Mouse (Mus musculus) lung, embryonic 16.5 days (tissue): ENCODE data around the gene Uxt. TPM values are rescaled to one million over a fixed set of nuclear protein-coding genes. Genes with fewer than 3 reads are reported as not detected.
A peak's percentile ranks its signal among the peaks of the same experiment; 100 is the strongest.

Source experiments
- ATAC-seq: fragments of 200-750 bp; cut with Nextera tagmentation; 2 replicates; pipeline ENCODE4 v1.8.0; 2017; ENCODE audit warnings: low read depth, mild to moderate bottlenecking, moderate library complexity
- H3K27ac ChIP-seq: fragments of 300-500 bp; sonication (generic); 2 replicates; pipeline ENCODE4 v1.5.1; 2014; ENCODE audit warnings: mild to moderate bottlenecking, control low read depth, low read length
- H3K27me3 ChIP-seq: fragments of 300-500 bp; sonication (generic); 2 replicates; pipeline ENCODE4 v1.6.1; 2014; ENCODE audit warnings: low read depth, low read length, mixed read lengths; ENCODE audit not compliant: control insufficient read depth, insufficient read depth
- H3K36me3 ChIP-seq: fragments of 300-500 bp; sonication (generic); 2 replicates; pipeline ENCODE4 v1.6.1; 2014; ENCODE audit warnings: low read length; ENCODE audit not compliant: control insufficient read depth, insufficient read depth
- H3K4me1 ChIP-seq: fragments of 300-500 bp; sonication (generic); replicated peaks from 2 replicates; pipeline ENCODE4 v1.6.1; 2014; ENCODE audit warnings: low read length, mixed read lengths; ENCODE audit not compliant: control insufficient read depth, insufficient read depth
- H3K4me2 ChIP-seq: fragments of 300-500 bp; sonication (generic); 2 replicates; pipeline ENCODE4 v1.6.1; 2014; ENCODE audit warnings: low read depth, low read length, control low read depth
- H3K4me3 ChIP-seq: fragments of 300-500 bp; sonication (generic); 2 replicates; pipeline ENCODE4 v1.5.1; 2014; ENCODE audit warnings: mild to moderate bottlenecking, low read length, control low read depth
- H3K9ac ChIP-seq: fragments of 300-500 bp; sonication (generic); 2 replicates; pipeline ENCODE4 v1.6.1; 2014; ENCODE audit warnings: low read length, control low read depth
- H3K9me3 ChIP-seq: fragments of 300-500 bp; sonication (generic); 2 replicates; pipeline ENCODE4 v1.6.1; 2016; ENCODE audit warnings: low read length; ENCODE audit not compliant: control insufficient read depth
- WGBS: fragments of 180-500 bp; shearing (Covaris S2); extraction: QIAGEN DNeasy Blood & Tissue Kit; methylation state at CpG from one replicate; pipeline ENCODE4 v1.1.7; 2014; 5-methylcytosine and 5-hydroxymethylcytosine counted together
- polyA plus RNA-seq: library from polyadenylated mRNA; unstranded; fragments of >200 nt; fragmentation: Nextera tagmentation; extraction: Ambion mirVana; gene quantifications from 2 replicates; pipeline ENCODE4 v1.2.1, GENCODE M21; 2015

Gene Uxt
- polyA plus RNA-seq = 55.3 and 57.8 TPM in 2 replicates

DNA sequence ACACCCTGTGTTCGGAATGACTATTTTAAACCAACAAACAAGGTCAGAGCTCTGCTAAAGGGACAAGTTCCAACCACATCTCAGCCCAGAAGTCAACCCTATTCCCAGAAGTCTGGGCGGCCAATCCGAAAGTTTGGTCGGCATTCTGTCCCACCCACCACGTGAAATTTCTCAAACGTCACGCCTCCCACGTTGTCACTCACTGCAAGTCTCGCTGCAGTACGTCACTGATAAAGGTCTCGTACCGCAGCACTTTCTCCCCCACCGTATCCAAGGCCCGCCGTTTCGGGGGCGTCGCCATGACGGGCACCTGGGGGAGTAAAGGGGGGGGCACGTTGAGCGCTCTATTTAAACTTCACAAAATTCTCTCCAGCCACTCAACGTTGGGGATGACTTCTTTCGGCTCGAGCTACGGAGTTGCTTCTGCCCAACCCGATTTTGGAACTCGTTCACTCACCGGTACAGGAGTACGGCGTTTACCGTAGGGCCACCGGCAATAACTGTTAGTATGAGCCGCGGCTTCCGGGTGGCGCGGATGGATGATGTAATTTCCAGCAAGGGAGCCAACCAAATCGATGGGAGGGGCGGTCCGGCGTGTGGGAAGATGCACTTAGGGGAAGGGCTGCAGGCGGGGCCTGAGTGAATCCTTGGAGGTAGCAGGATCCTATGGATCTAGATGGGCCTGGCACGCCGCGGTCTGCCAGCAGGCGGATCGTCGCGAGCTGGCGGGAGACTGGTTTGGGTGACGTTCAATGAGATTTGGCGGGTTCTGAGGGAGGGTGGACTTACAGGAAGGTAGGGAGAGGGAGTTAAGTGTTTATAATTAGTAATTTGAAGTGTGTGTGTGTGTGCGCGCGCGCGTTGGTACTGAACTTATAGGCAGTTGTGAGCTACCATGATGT is at the start of gene Uxt:
TSS of gene Uxt (minus strand) at position 541 of the 902 bp plus-strand sequence.
- no peaks in the 10 kb centered on the region for H3K36me3 ChIP-seq
- H3K4me3 ChIP-seq = peak within 1 kb of the TSS; percentile 60
- peak within 1 kb of the TSS; percentile 72 for H3K27ac ChIP-seq
- no peaks in the 10 kb centered on the region; the same call in 1 of the 2 replicates for H3K4me1 ChIP-seq
- peak within 1 kb of the TSS; percentile 53 for H3K4me2 ChIP-seq
- H3K9me3 ChIP-seq = no peaks in the 10 kb centered on the region
- no peaks in the 10 kb centered on the region for H3K27me3 ChIP-seq
- WGBS = 9% methylated on average over 57 of the region's 57 CpGs
- ATAC-seq = peak; percentile 98
- peak within 1 kb of the TSS; percentile 62 for H3K9ac ChIP-seq

DNA sequence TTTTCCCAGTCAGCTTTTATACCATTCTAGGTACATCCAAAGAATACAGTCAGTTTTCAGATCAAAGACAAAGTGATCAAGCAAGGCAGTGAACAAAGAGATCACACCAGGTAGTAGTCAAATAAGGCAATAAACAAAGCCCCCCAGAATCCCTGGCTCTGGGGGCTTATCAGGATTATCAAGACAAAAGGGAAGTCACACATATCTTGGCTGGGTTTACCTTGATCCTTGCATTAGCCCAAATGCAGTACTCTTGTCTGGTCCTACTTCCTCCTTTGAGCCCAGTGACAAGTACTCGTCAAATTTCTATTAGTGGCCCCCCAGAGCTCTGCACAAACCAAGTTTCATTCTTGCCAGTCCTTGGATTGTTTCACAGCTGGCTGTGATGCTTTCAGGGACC is 19.1 kb upstream of the Uxt start:
- no peak for ATAC-seq
- no peaks in the 10 kb centered on the region for H3K9me3 ChIP-seq
- no peaks in the 10 kb centered on the region for H3K4me1 ChIP-seq
- H3K4me2 ChIP-seq = no peak overlapping the region
- 40% methylated on average over 1 of the region's 1 CpGs for WGBS
- no peaks in the 10 kb centered on the region for H3K27me3 ChIP-seq
- H3K27ac ChIP-seq = no peak overlapping the region
- H3K9ac ChIP-seq = no peak overlapping the region
- no peak overlapping the region for H3K4me3 ChIP-seq
- no peaks in the 10 kb centered on the region for H3K36me3 ChIP-seq

- H3K36me3 ChIP-seq = no peaks in the 10 kb centered on the region
- 12% methylated on average over 26 of the region's 30 CpGs for WGBS
- no peaks in the 10 kb centered on the region for H3K9me3 ChIP-seq
- peak within 1 kb of the TSS; percentile 68 for H3K4me3 ChIP-seq
- peak within 1 kb of the TSS; percentile 55 for H3K4me2 ChIP-seq
- peak within 1 kb of the TSS; percentile 76 for H3K9ac ChIP-seq
- H3K27me3 ChIP-seq = no peaks in the 10 kb centered on the region
- peak; percentile 98 for ATAC-seq
- no peak within 1 kb of the TSS; the same call in 1 of the 2 replicates for H3K27ac ChIP-seq
- no peaks in the 10 kb centered on the region for H3K4me1 ChIP-seq
These were observed 11.5 kb downstream of the Uxt start, which contains the start of gene Elk1 for GRCm38 (mm10) chrX:20950191-20950880. Gene Elk1, minus strand, starts transcription at chrX:20950608.

DNA sequence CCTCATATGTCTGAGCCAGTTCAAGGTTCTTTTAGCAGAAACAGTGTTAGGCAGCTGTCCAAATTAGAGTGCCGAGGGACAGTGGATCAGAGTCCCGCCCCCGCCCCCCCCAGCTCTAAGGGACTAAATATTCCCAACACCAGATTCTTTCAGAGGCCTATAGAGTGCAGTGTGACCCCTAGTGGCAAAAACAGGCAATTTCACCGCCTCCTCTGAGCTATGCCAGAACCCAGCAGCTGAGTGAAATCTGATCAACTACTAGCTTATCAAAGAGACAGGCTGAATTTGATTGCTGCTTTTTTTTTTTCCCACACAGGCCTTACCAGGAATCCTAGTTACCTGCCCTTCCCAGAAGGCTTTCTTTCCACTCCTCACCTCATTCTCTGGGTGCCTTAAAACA is 15.8 kb downstream of the Uxt start:
- Histone ChIP-seq H3K9ac (no peak overlapping the region), H3K4me2 (no peak overlapping the region), H3K27me3 (no peaks in the 10 kb centered on the region), H3K4me1 (no peaks in the 10 kb centered on the region), H3K27ac (no peak overlapping the region), H3K9me3 (no peaks in the 10 kb centered on the region), H3K36me3 (no peaks in the 10 kb centered on the region), H3K4me3 (no peak overlapping the region)
- 12% methylated on average over 4 of the region's 4 CpGs for WGBS
- no peak for ATAC-seq

- no peak overlapping the region for H3K9ac ChIP-seq
- H3K27me3 ChIP-seq = no peaks in the 10 kb centered on the region
- WGBS = 86% methylated on average over 1 of the region's 1 CpGs
- H3K9me3 ChIP-seq = no peaks in the 10 kb centered on the region
- H3K36me3 ChIP-seq = 0 out of 2 replicates have a peak, but pooled peaks cover 2% of the 10 kb centered on the region
- H3K4me2 ChIP-seq = no peak overlapping the region
- no peak overlapping the region for H3K27ac ChIP-seq
- no peak for ATAC-seq
- H3K4me3 ChIP-seq = no peak overlapping the region
- H3K4me1 ChIP-seq = no peaks in the 10 kb centered on the region
These were observed 29.9 kb downstream of the Uxt start for GRCm38 (mm10) chrX:20931963-20932362.

GRCm38 (mm10) chrX:20931364-20931763 is 30.5 kb downstream of the Uxt start, which contains the start of gene Cfp:
Gene Cfp, minus strand, starts transcription at chrX:20931555.
- H3K27ac ChIP-seq = no peak within 1 kb of the TSS
- H3K27me3 ChIP-seq = no peaks in the 10 kb centered on the region
- WGBS = 82% methylated on average over 1 of the region's 1 CpGs
- no peak for ATAC-seq
- H3K9ac ChIP-seq = no peak within 1 kb of the TSS
- H3K36me3 ChIP-seq = no peaks in the 10 kb centered on the region
- H3K4me2 ChIP-seq = no peak within 1 kb of the TSS
- H3K9me3 ChIP-seq = no peaks in the 10 kb centered on the region
- no peaks in the 10 kb centered on the region for H3K4me1 ChIP-seq
- no peak within 1 kb of the TSS for H3K4me3 ChIP-seq

DNA sequence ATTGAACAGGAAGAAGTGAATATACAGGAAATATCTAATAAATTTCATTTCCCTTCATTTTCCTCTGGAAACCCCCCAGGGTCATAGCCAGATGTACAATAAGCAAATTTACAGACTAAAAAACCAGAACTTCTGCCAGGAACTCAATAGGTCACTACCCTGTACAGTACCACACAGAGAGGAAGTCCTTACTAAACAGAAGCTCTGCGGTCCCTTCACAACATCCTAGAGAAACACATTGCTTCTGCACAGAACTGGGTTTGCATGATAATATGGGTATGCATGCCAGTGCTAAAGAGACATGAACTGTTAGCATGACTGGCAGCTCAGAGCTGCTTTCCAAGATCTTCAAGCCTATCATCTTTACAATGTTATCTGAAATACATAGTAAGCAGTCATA is 32.0 kb downstream of the Uxt start:
- ATAC-seq = no peak
- no peak overlapping the region for H3K4me2 ChIP-seq
- H3K4me1 ChIP-seq = no peaks in the 10 kb centered on the region
- H3K9ac ChIP-seq = no peak overlapping the region
- no peaks in the 10 kb centered on the region for H3K9me3 ChIP-seq
- H3K27me3 ChIP-seq = no peaks in the 10 kb centered on the region
- no peak overlapping the region for H3K4me3 ChIP-seq
- H3K27ac ChIP-seq = no peak overlapping the region
- no peaks in the 10 kb centered on the region for H3K36me3 ChIP-seq
- 79% methylated on average over 1 of the region's 1 CpGs for WGBS

DNA sequence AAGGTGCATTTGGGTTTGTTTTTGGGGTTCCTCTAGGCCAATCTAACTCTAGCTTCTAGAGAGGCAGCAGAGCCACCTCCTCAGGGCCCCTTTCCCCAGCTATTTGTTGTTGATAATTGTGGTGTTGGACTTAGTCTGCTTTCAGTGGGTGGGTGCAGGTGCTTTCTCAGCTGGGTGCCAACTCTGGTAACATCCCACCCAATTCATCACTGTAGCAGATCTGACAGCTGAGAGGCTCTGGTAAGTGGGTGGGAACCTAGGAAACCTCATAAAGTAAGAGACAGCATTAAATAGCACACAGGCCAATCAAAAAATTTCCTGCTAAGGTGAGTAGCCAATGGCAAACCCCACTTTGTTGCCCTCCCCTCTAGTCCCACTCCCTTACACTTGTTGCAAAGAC is 36.8 kb downstream of the Uxt start:
- Histone ChIP-seq H3K27me3 (no peaks in the 10 kb centered on the region; the same call in 1 of the 2 replicates), H3K4me3 (no peak overlapping the region), H3K4me1 (0 out of 2 replicates have a peak, but pooled peaks cover 3% of the 10 kb centered on the region), H3K36me3 (no peaks in the 10 kb centered on the region), H3K9ac (no peak overlapping the region), H3K9me3 (no peaks in the 10 kb centered on the region), H3K4me2 (no peak overlapping the region), H3K27ac (no peak overlapping the region)
- ATAC-seq = no peak

- Histone ChIP-seq H3K9me3 (no peaks in the 10 kb centered on the region), H3K4me3 (no peak overlapping the region), H3K9ac (no peak overlapping the region), H3K27me3 (no peaks in the 10 kb centered on the region; the same call in 1 of the 2 replicates), H3K4me2 (no peak overlapping the region), H3K4me1 (0 out of 2 replicates have a peak, but pooled peaks cover 3% of the 10 kb centered on the region), H3K27ac (no peak overlapping the region), H3K36me3 (no peaks in the 10 kb centered on the region)
- 85% methylated on average over 1 of the region's 1 CpGs for WGBS
- no peak for ATAC-seq
These were observed 38.3 kb downstream of the Uxt start for GRCm38 (mm10) chrX:20923506-20923905.
